Mouse (Mus musculus) cerebral cortex, adult 2 months (tissue): ENCODE measurements around the gene Vps37b.

Source experiments
- WGBS: fragments of 180-500 bp; shearing (Covaris S2); methylation state at CpG from one replicate; pipeline ENCODE4 v1.1.7; 2018; 5-methylcytosine and 5-hydroxymethylcytosine counted together

Vps37b gene

GRCm38 (mm10) chr5:123979221-123979979 lies 52.7 kb downstream of the Vps37b start:
- WGBS: 69% methylated on average over 18 of the region's 18 CpGs

DNA sequence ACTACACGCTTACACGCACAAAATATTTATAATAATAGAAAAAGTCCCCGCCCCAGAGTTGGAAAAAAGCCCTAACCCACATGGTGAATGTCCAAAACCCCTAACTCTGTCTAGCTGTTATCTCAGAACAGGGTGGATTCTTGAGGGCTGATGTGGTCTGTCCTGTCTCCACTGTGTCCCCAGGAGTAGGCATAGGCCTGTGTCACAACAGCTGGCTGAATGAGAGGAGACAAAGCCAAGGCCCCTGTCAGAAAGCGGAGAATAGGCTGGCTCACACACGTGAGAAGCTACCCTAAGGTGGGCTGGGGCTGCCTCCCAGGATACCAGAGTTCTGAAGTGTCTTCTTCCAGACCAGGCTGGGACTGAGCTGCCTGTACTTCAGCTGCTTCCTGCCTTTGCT lies 53.9 kb downstream of the Vps37b start:
- WGBS: 81% methylated on average over 5 of the region's 5 CpGs

GRCm38 (mm10) chr5:123977231-123977630 lies 54.8 kb downstream of the Vps37b start:
- 71% methylated on average over 3 of the region's 3 CpGs for WGBS

DNA sequence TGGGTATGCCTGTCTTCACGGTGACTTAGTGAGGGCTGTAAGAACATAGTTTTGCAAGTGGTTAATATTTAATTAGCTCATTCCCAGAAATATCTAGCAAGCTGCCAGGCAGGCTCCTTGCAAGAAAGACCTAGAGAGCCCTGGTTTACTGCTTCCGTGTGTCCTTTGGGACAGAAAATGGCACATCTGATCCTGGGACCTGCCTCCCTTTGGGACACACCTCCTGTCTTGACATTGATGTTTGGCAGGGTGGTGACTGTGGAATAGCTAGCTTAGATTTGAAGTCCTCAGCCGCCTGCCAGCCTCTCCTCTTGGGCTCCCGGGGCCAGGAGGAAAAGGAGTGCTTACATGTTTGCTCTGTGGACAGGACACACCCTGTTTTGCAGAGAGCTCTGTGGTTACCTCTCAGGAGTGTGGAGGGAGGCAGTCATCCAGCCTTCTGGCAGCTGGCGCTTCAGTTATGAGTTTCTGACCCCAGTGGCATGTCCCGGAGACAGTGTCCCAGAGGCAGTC lies 56.3 kb downstream of the Vps37b start:
- WGBS: 57% methylated on average over 6 of the region's 6 CpGs

DNA sequence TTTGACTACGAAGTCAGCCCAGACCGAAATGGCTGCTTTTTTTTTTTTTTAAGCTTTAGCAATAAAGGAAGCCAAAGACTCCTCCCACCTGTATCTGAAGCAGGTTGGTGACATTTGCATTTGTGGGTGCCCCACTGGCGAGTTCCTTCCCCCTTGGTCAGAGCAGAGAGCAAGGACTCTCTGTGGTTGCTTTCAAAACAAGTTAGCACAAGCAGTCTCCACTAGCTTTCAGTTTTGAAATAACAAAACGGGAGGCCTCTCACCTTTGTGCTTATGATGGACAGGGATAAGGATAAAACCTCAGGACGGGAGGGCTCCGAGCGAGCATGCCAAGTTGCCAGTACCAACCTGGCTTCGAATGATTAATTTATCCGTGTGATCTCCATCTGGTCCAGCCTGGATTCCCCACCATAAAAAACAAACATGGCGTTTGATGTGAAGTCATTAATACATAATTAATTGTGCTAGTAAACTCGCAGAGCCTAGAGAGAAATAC lies 57.4 kb downstream of the Vps37b start:
- 18% methylated on average over 11 of the region's 11 CpGs for WGBS

GRCm38 (mm10) chr5:123974179-123974485 lies 57.9 kb downstream of the Vps37b start:
- 1% methylated on average over 14 of the region's 14 CpGs for WGBS

DNA sequence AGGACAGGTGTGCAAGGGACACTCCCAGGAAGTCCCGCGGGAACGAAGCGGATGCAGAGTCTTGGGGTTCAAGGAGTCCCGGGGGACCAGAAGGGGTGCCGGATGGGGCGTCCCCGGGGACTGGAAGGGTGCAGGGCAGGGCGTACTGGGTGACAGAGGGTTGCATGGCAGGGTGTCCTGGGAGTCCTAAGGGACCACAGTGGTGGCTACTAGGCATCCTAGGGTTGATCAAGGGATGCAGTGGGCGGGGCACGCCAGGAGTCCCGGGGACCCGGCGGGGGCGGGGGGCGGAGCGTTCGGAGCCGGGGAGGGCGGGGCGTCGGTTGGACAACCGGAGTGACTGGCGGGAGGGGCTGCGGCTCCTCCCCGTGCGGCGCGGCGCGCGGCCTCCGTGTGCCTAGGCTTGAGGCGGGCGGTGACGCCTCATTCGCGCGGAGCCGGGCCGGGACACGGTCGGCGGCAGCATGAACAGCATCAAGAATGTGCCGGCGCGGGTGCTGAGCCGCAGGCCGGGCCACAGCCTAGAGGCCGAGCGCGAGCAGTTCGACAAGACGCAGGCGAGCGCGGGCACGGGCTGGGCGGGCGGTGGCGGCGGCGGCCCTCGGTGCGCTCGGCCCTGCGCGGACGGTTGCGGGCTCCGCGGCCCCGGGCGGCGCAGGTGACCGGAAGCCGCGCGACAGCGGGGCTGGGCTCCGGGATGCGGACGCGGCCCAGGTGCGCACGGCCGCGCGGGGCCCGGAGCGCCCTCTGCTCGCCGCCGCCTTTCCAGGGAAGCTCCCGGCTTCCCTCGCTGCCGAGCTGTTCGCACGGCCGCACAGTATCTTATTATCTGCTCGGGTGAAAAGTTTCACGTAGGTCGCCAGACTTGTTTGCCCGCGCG lies 58.5 kb downstream of the Vps37b start, which contains the start of gene Hip1r:
Gene Hip1r, plus strand, starts transcription at position 330 of the 880 bp plus-strand sequence.
- under 1% methylated on average over 99 of the region's 106 CpGs for WGBS

- WGBS: 74% methylated on average over 6 of the region's 6 CpGs
These were observed 59.6 kb downstream of the Vps37b start for GRCm38 (mm10) chr5:123972453-123972852.

DNA sequence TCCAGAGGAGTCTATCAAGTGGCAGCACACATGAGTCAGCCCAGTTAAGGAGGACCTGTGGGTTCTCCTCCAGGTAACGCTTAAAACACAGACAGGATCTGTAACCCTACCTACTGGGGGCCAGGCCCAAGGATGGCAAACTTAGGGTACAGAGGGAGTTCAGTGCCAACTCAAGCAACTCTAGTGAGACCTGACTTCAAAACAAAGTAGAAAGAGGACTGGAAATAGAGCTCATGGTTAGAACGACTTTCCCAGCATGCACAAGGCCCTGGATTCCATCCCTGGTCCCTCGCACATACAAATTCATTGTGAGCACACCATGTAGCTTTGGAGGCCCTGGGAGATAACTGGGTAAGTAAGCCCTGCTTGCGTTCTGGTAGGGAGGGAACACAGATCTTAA lies 61.5 kb downstream of the Vps37b start:
- WGBS: 75% methylated on average over 4 of the region's 4 CpGs

DNA sequence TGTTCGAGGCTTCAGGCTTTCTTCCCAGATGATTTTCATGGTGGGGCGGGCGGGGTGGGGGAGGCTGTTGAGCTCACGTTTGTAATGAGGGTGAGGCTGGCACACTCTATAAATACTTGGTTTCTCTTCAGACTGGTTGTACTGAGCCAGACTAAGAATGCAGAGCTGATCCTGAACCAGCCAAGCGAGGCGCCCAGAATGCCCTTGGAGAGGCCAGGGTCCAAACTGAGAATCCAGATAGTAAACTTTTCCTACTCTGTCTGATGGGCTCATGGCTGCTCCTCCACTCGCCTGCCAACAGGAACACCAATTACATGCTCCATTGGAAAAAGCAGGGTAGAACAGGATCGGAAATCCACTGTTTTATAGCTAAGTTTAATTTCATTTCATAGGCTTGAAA lies 62.9 kb downstream of the Vps37b start:
- 54% methylated on average over 8 of the region's 8 CpGs for WGBS

DNA sequence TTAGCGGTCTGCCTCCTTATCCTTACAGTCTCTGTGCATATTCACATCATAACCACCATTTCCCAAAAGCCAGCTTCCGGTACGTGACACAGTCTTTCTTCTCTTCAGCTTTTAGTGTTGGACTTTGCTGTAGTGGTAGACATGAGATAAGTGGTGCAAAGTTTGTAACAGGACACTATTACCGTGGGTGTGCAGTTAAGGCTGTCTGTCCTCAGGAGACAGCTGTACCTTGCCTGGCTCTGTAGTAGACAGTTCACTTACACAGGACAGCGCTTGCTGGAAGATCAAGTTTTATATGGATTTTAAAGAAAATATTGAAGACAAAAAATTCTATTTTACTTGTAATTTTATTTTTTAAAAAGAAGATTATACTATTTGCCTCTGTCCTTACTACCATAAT lies 63.6 kb downstream of the Vps37b start:
- 87% methylated on average over 5 of the region's 5 CpGs for WGBS

GRCm38 (mm10) chr5:123966759-123967158 lies 65.3 kb downstream of the Vps37b start:
- 95% methylated on average over 2 of the region's 2 CpGs for WGBS

- WGBS: 94% methylated on average over 4 of the region's 4 CpGs
These were observed 67.9 kb downstream of the Vps37b start for GRCm38 (mm10) chr5:123964208-123964607.

DNA sequence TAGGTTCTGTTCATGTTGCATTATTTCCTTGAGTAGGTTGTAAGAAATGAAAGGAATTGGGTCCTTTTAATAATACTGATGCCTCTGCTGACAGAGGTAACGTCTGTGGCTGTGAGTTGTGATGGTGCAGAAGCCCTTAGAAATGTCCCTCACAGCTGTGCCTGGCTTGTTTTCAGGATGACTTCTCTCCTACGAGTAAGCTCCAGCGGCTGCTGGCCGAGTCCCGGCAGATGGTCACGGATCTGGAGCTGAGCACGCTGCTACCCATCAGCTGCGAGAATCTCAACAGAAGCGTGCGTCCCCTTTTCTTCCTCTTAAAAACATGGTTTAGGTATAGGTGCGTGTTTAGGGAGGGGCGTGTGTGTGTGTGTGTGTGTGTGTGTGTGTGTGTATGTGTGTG lies 71.0 kb downstream of the Vps37b start:
- WGBS: 63% methylated on average over 12 of the region's 12 CpGs

DNA sequence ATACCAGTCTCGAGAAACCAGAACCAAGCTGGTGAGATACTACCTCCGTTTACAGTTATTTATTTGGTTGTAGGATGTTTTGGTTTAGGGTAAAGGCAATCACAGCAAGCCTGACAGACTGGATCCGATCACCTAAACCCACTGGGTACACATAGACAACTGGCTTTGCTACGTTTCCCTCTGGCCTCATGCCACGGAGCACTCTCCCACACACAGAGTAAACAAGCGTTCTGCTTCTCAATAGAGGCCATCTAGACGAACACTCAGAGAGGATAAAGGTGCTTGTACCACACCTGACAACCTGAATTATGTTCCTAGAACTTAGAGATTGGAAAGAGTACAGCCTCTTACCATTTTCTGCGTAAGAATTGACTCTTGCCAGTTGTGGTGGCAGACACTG lies 71.9 kb downstream of the Vps37b start:
- WGBS: 83% methylated on average over 8 of the region's 8 CpGs

DNA sequence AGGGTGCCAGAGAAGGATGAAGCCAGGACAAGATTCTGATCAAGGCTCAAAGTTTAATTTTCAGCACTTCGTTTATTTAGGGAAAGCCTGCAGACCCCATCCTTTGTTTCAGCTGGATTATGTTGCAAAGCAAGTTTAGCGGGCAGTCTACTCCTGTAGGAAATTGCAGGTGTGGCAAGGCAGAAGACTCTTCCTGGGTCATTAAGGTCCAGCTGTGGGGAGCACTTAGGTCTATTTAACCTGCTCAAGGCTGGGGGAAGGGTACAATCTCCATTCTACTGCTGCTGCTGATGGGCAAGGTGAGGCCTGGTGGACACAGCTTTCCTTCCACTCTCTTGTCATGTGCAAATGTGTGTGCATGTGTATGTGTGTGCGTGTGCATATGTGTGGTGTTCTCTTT lies 73.1 kb downstream of the Vps37b start:
- 90% methylated on average over 3 of the region's 3 CpGs for WGBS

DNA sequence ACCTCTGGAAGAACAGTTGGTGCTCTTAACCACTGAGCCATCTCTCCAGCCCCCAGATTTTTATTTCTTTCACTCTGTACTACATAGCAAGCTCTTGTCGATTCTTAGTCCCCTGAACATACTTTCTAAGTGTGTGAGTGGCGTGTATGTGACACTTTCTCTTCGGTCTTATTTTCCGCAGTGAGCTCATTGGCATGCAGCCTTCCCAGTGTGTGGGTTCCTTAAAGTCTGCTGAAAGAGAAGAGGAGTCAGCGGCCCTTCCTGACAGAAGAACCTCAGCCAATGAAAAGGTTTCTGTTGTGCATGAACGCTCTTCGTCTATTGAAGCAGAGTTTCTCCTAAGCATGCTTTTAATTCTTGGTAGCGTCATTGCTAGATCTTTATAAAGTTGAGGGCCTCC lies 74.9 kb downstream of the Vps37b start:
- WGBS: 64% methylated on average over 8 of the region's 8 CpGs
